Comparison of ENCODE assay signal across 13 mouse cellular contexts in the genomic region with DNA sequence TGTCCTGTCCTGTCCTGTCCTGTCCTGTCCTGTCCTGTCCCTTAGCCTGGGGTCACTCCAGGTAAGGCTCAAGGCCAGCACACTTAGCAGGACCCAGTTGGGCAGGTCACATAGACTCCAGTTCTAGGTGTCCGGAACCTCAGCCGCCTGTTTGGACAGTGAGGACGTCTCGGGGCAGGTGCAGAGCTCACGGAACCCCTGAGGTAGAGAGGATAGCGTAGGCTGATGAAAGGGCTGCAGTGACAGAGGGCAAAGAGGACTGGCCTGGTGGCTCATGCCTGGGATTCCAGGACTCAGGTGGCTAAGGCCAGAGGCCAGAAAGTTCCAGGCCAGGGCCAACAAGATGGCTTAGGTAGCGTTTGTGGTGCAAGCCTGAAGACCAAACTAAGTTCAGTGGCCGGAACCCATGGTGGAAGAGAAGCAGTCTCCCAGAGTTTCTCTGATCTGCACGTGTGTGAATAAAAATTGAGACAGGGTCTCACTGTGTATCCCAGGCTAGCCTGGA. TPM values are rescaled to one million over a fixed set of nuclear protein-coding genes. Genes with fewer than 3 reads are reported as not detected.
DNase-seq lines count a peak whose midpoint lies in the region; ATAC-seq and TF ChIP-seq lines count a peak whose summit lies in the region.
"Had no signal": no experiment of that assay in that cellular context is flagged by ENCODE, and none has a peak within 500 bp of the region (broad histone marks: within the 10 kb centered on the region; RNA-seq: fewer than 3 reads in every experiment).

No protein-coding gene starts in this region.

- H3K27me3 ChIP-seq in heart, embryonic 13.5 days (replicated peaks) = no peaks in the 10 kb centered on the region
- H3K27me3 ChIP-seq in C2C12 (ENCODE audit: control insufficient read depth, insufficient read depth, insufficient read length) (no peaks in the 10 kb centered on the region), MEL (ENCODE audit: control insufficient read depth in 1 of 2, insufficient read depth in 2 of 2, low read length in 2 of 2) (no peaks in the 10 kb centered on the region)
- no peaks in the 10 kb centered on the region for H3K27me3 ChIP-seq in liver, embryonic 13.5 days

- DNase-seq in heart, adult 18-20 months = no peak
- no peak for DNase-seq in MEL (ENCODE audit: low read depth, low spot score)
- DNase-seq in liver, embryonic 13.5 days = no peak
- DNase-seq in layer of hippocampus, postnatal 14 days (ENCODE audit: low spot score in 2 of 2) = no peak
- DNase-seq in c-Kit-positive CD71-positive TER-119-positive erythroid progenitor cells, embryonic 14.5 days (ENCODE audit: low spot score) = no peak
- DNase-seq: cerebellum, adult 8-10 months; lung, postnatal 36 days; right cerebral cortex, postnatal 14 days had no signal

- WGBS in heart, embryonic 13.5 days = 83% methylated on average over 9 of the region's 9 CpGs
- WGBS in liver, embryonic 13.5 days (ENCODE audit: insufficient replicate concordance) = 80% methylated on average over 9 of the region's 9 CpGs

- H3ac ChIP-seq in C2C12 (ENCODE audit: control insufficient read depth, insufficient read length, low read depth) = peak overlapping the region; percentile 30

- H3K4me2 ChIP-seq in heart, embryonic 13.5 days = peak overlapping the region; percentile 50; the same call in 1 of the 2 replicates
- peak overlapping the region; percentile 62 for H3K4me2 ChIP-seq in liver, embryonic 13.5 days

- H3K4me3 ChIP-seq in heart, embryonic 13.5 days = no peak overlapping the region
- H3K4me3 ChIP-seq in C2C12 (ENCODE audit: insufficient read depth, poor library complexity, severe bottlenecking) (no peak overlapping the region), MEL (ENCODE audit: control insufficient read depth in 1 of 2, insufficient read depth in 1 of 2, low read depth in 2 of 2, low read length in 2 of 2) (peak overlapping the region; percentile 52 to 54; a peak in 1 of 4 replicates)
- H3K4me3 ChIP-seq in liver, embryonic 13.5 days (replicated peaks) = peak overlapping the region; percentile 38; the same call in 1 of the 2 replicates

- no peak for ATAC-seq in heart, embryonic 13.5 days (ENCODE audit: extremely low read depth, insufficient number of reproducible peaks, low FRiP score, low TSS enrichment)
- ATAC-seq in liver, embryonic 13.5 days (ENCODE audit: low read depth) = no peak
- no peak for ATAC-seq in frontal cortex, adult (ENCODE audit: low TSS enrichment)
- ATAC-seq: hindbrain, postnatal 0 days had no signal

- peaks cover 18% of the 10 kb centered on the region for H3K79me3 ChIP-seq in C2C12 (ENCODE audit: low read depth)

- peaks cover 51% of the 10 kb centered on the region for H3K4me1 ChIP-seq in heart, embryonic 13.5 days
- peaks cover 0 to 33% of the 10 kb centered on the region in 2 experiments; a peak in 2 of 4 replicates for H3K4me1 ChIP-seq in MEL (ENCODE audit: control insufficient read depth in 1 of 2, insufficient read depth in 2 of 2, low read length in 2 of 2)
- peaks cover 77% of the 10 kb centered on the region for H3K4me1 ChIP-seq in liver, embryonic 13.5 days (replicated peaks)

- no peaks in the 10 kb centered on the region for H3K9me3 ChIP-seq in heart, embryonic 13.5 days
- no peaks in the 10 kb centered on the region for H3K9me3 ChIP-seq in MEL (replicated peaks; ENCODE audit: insufficient read depth, low read length)
- H3K9me3 ChIP-seq in liver, embryonic 13.5 days (replicated peaks) = no peaks in the 10 kb centered on the region

- H3K27ac ChIP-seq in heart, embryonic 13.5 days (replicated peaks) = peak overlapping the region; percentile 33; the same call in 1 of the 2 replicates
- H3K27ac ChIP-seq in MEL (ENCODE audit: control insufficient read depth, low read depth, low read length) = peak overlapping the region; percentile 59
- H3K27ac ChIP-seq in liver, embryonic 13.5 days = peak overlapping the region; percentile 84
- H3K27ac ChIP-seq: hindbrain, postnatal 0 days; kidney, postnatal 0 days had no signal

- H3K79me2 ChIP-seq in C2C12 (ENCODE audit: control insufficient read depth, insufficient read depth) (peaks cover 25% of the 10 kb centered on the region), MEL (ENCODE audit: control insufficient read depth, insufficient read depth, low read length, poor library complexity) (peaks cover 4% of the 10 kb centered on the region; the same call in 1 of the 2 replicates)

- peak overlapping the region; percentile 72 for H3K9ac ChIP-seq in heart, embryonic 13.5 days
- peak overlapping the region; percentile 71 for H3K9ac ChIP-seq in MEL (ENCODE audit: control insufficient read depth, low read depth, low read length, poor library complexity, severe bottlenecking)
- H3K9ac ChIP-seq in liver, embryonic 13.5 days = peak overlapping the region; percentile 69

- TF ChIP-seq EP300 in MEL (IDR thresholded peaks at IDR 0.05; ENCODE audit: low read depth in 1 of 2, low read length in 2 of 2) = no peak

- no peaks in the 10 kb centered on the region for H3K36me3 ChIP-seq in heart, embryonic 13.5 days
- H3K36me3 ChIP-seq in C2C12 (ENCODE audit: control insufficient read depth, insufficient read depth) (no peaks in the 10 kb centered on the region), MEL (ENCODE audit: control insufficient read depth in 1 of 2, insufficient read depth in 2 of 2, low read length in 2 of 2) (peaks cover 0 to 12% of the 10 kb centered on the region in 2 experiments; a peak in 2 of 4 replicates)
- H3K36me3 ChIP-seq in liver, embryonic 13.5 days = no peaks in the 10 kb centered on the region

- TF ChIP-seq RAD21 in MEL (IDR thresholded peaks at IDR 0.05; ENCODE audit: low read depth, low read length) = no peak

- TF ChIP-seq CTCF in C2C12 (IDR thresholded peaks at IDR 0.05; ENCODE audit: control insufficient read depth, insufficient read depth, insufficient read length) = no peak
- TF ChIP-seq CTCF in MEL (IDR thresholded peaks at IDR 0.05 in 2 of 3, conservative IDR thresholded peaks at IDR 0.05 in 1 of 3; ENCODE audit: control insufficient read depth in 1 of 3, insufficient read depth in 1 of 3, low read depth in 2 of 3, low read length in 3 of 3, poor library complexity in 1 of 3, severe bottlenecking in 1 of 3) = no peak

- TF ChIP-seq POLR2A in MEL (IDR thresholded peaks at IDR 0.05; ENCODE audit: control insufficient read depth in 1 of 2, insufficient read depth in 1 of 2, low read depth in 1 of 2, low read length in 2 of 2, poor library complexity in 1 of 2) = no peak

TF ChIP-seq in C2C12, 6 proteins besides CTCF, POLR2A, EP300 and RAD21:
- TF ChIP-seq MYOG (IDR thresholded peaks at IDR 0.05; ENCODE audit: control insufficient read depth, extremely low read depth, insufficient read length) = no peak
- TF ChIP-seq USF1 (IDR thresholded peaks at IDR 0.05; ENCODE audit: low read depth) = no peak
TF ChIP-seq in C2C12: peak in this region for 0.

TF ChIP-seq in MEL, 35 proteins besides CTCF, POLR2A, EP300 and RAD21:
- TF ChIP-seq JUND (IDR thresholded peaks at IDR 0.05; ENCODE audit: low read depth, low read length) (no peak), MAX (IDR thresholded peaks at IDR 0.05; ENCODE audit: low read length) (no peak), ZKSCAN1 (IDR thresholded peaks at IDR 0.05; ENCODE audit: low read depth, low read length) (no peak), SMC3 (IDR thresholded peaks at IDR 0.05; ENCODE audit: low read depth, low read length) (no peak), MAFK (IDR thresholded peaks at IDR 0.05; ENCODE audit: borderline replicate concordance, low read depth, low read length) (no peak), ELF1 (IDR thresholded peaks at IDR 0.05; ENCODE audit: low read depth, low read length) (no peak), MXI1 (IDR thresholded peaks at IDR 0.05; ENCODE audit: low read depth, low read length) (no peak), TBP (IDR thresholded peaks at IDR 0.05; ENCODE audit: low read depth, low read length) (no peak), ETS1 (IDR thresholded peaks at IDR 0.05; ENCODE audit: low read depth, low read length) (no peak), NRF1 (IDR thresholded peaks at IDR 0.05; ENCODE audit: insufficient read depth, low read depth, low read length, poor library complexity, severe bottlenecking) (no peak), SIN3A (IDR thresholded peaks at IDR 0.05; ENCODE audit: low read length) (no peak)
TF ChIP-seq in MEL: peak in this region for 0.

RNA-seq across cellular contexts. Expression of a gene that starts 24.7 kb away (rescaled TPM):
- polyA plus RNA-seq in heart, embryonic 13.5 days (2015; fragmentation: Nextera tagmentation; extraction: Ambion mirVana) = 6,383 and 6,386 TPM in 2 replicates
- total RNA-seq in heart, adult 18-20 months (2021) = 1,000 to 10,000 TPM in 1 of 2 experiments, 100 to 1,000 TPM in 1; 875 to 1,008 TPM
- polyA plus RNA-seq in C2C12 (2012; fragmentation: generic; extraction: Trizol) (6,665 TPM), MEL (2012; ENCODE audit: insufficient read depth in 1 of 2, insufficient read length in 2 of 2, low read depth in 1 of 2, low replicate concordance in 2 of 2, missing spikeins in 1 of 2) (1,000 to 10,000 TPM; 1,403 to 4,417 TPM)
- 3,019 and 3,042 TPM in 2 replicates for total RNA-seq in MEL (2012; rRNA removed)
- polyA plus RNA-seq in liver, embryonic 13.5 days (2015; fragmentation: Nextera tagmentation; extraction: Ambion mirVana) = 8,250 and 9,425 TPM in 2 replicates
- total RNA-seq in layer of hippocampus, postnatal 14 days (2021) = 1,000 to 10,000 TPM; 3,650 to 3,993 TPM

RNA-seq across cellular contexts. Expression of a gene that starts 28.9 kb away (rescaled TPM):
- 135 and 155 TPM in 2 replicates for polyA plus RNA-seq in heart, embryonic 13.5 days (2015; fragmentation: Nextera tagmentation; extraction: Ambion mirVana)
- total RNA-seq in heart, adult 18-20 months (2021) = 10 to 100 TPM; 18.2 to 21.6 TPM
- polyA plus RNA-seq in C2C12 (2012; fragmentation: generic; extraction: Trizol) (583 TPM), MEL (2012; ENCODE audit: insufficient read depth in 1 of 2, insufficient read length in 2 of 2, low read depth in 1 of 2, low replicate concordance in 2 of 2, missing spikeins in 1 of 2) (not detected)
- total RNA-seq in MEL (2012; rRNA removed) = not detected in 2 replicates
- 29.5 and 38.3 TPM in 2 replicates for polyA plus RNA-seq in liver, embryonic 13.5 days (2015; fragmentation: Nextera tagmentation; extraction: Ambion mirVana)
- total RNA-seq in layer of hippocampus, postnatal 14 days (2021) = 100 to 1,000 TPM; 304 to 311 TPM

RNA-seq across cellular contexts. Expression of a gene that starts 36.1 kb away (rescaled TPM):
- 8.7 and 9.5 TPM in 2 replicates for polyA plus RNA-seq in heart, embryonic 13.5 days (2015; fragmentation: Nextera tagmentation; extraction: Ambion mirVana)
- total RNA-seq in heart, adult 18-20 months (2021) = 1 to 10 TPM; 4.6 to 4.7 TPM
- polyA plus RNA-seq in C2C12 (2012; fragmentation: generic; extraction: Trizol) = 9.5 TPM
- 3.9 and 4.6 TPM in 2 replicates for total RNA-seq in MEL (2012; rRNA removed)
- 1 to 10 TPM in 1 of 2 experiments, not detected in 1; 7.4 TPM for polyA plus RNA-seq in MEL (2012; ENCODE audit: insufficient read depth in 1 of 2, insufficient read length in 2 of 2, low read depth in 1 of 2, low replicate concordance in 2 of 2, missing spikeins in 1 of 2)
- polyA plus RNA-seq in liver, embryonic 13.5 days (2015; fragmentation: Nextera tagmentation; extraction: Ambion mirVana) = 3.7 and 4.2 TPM in 2 replicates
- total RNA-seq in layer of hippocampus, postnatal 14 days (2021) = 10 to 100 TPM; 43.1 to 46.7 TPM

Comparison
In these comparisons a context has a peak if more than half of its experiments do, and no peak if none do; other contexts are left out.
1. H3K27ac ChIP-seq: peak in every context shown above with its lines; median percentile 84 in liver, embryonic 13.5 days; 59 in MEL; 33 in heart, embryonic 13.5 days.
2. H3K4me3 ChIP-seq: peak in MEL (2 of 2) and liver, embryonic 13.5 days (single experiment); none in heart, embryonic 13.5 days (single experiment) and C2C12 (single experiment).
3. RNA of a gene that starts 28.9 kb away (polyA plus RNA-seq): 583 TPM in C2C12 (single experiment), 135 to 155 TPM in heart, embryonic 13.5 days and 29.5 to 38.3 TPM in liver, embryonic 13.5 days; not detected in MEL; every median in the first group is over 10 times any median in the second.
4. Peak in every context shown above with its lines, with median percentiles within 50 percentile points of each other: H3K9ac ChIP-seq.